Mouse (Mus musculus) ES-E14 (cell line): ENCODE data around the gene Got1. TPM values are rescaled to one million over a fixed set of nuclear protein-coding genes. Genes with fewer than 3 reads are reported as not detected.

ENCODE experiments used
- DNase-seq: peaks from one replicate; pipeline ENCODE4 v3.0.0-alpha.2; 2013; ENCODE audit warnings: low read depth, low spot score
- H3K27ac ChIP-seq: 2 replicates; pipeline ENCODE4 v1.5.1; 2012; ENCODE audit warnings: low read depth, mild to moderate bottlenecking, low read length, moderate library complexity, mixed read lengths; ENCODE audit not compliant: poor library complexity, insufficient read depth, severe bottlenecking
- H3K36me3 ChIP-seq: 2 replicates; pipeline ENCODE4 v1.6.1; 2012; ENCODE audit warnings: mild to moderate bottlenecking, low read length, moderate library complexity, mixed read lengths; ENCODE audit not compliant: control insufficient read depth, poor library complexity, insufficient read depth, severe bottlenecking
- H3K4me1 ChIP-seq, 2 experiments: fragments of 150-350 bp in 1 of 2; sonication (generic) in 1 of 2; 2 replicates each; pipeline ENCODE4 v1.6.1; 2012; ENCODE audit warnings: low read length in 2 of 2, mild to moderate bottlenecking in 1 of 2, mixed read lengths in 1 of 2; ENCODE audit not compliant: control insufficient read depth in 2 of 2, insufficient read depth in 2 of 2, poor library complexity in 1 of 2
- H3K4me3 ChIP-seq, 2 experiments: fragments of 150-350 bp in 1 of 2; sonication (generic) in 1 of 2; 2 replicates each; pipeline ENCODE4 v1.5.1; 2012; ENCODE audit warnings: low read length in 2 of 2, low read depth in 1 of 2, mild to moderate bottlenecking in 1 of 2, mixed read lengths in 1 of 2; ENCODE audit not compliant: insufficient read depth in 1 of 2, poor library complexity in 1 of 2, severe bottlenecking in 1 of 2
- H3K9ac ChIP-seq: 2 replicates; pipeline ENCODE4 v1.6.1; 2012; ENCODE audit warnings: low read depth, mild to moderate bottlenecking, low read length, mixed read lengths; ENCODE audit not compliant: poor library complexity, insufficient read depth, severe bottlenecking
- H3K9me3 ChIP-seq: fragments of 150-350 bp; sonication (generic); 2 replicates; pipeline ENCODE4 v1.6.1; 2012; ENCODE audit warnings: low read depth, mild to moderate bottlenecking, low read length; ENCODE audit not compliant: control insufficient read depth, insufficient read depth
- CHD2 ChIP-seq: IDR thresholded peaks from 2 replicates; pipeline ENCODE4 v1.6.1; 2014; ENCODE audit warnings: mild to moderate bottlenecking, low read depth, low read length, inconsistent platforms
- HCFC1 ChIP-seq: IDR thresholded peaks from 2 replicates; pipeline ENCODE4 v1.6.1; 2012; ENCODE audit warnings: low read length, inconsistent platforms, borderline replicate concordance; ENCODE audit not compliant: insufficient read depth
- MAFK ChIP-seq: IDR thresholded peaks from 2 replicates; pipeline ENCODE4 v1.6.1; 2014; ENCODE audit warnings: mild to moderate bottlenecking, low read depth, low read length, inconsistent platforms; ENCODE audit not compliant: insufficient read depth
- ZC3H11A ChIP-seq: IDR thresholded peaks from 2 replicates; pipeline ENCODE4 v1.6.1; 2012; ENCODE audit warnings: low read depth, mild to moderate bottlenecking, inconsistent platforms, low read length, borderline replicate concordance
- ZNF384 ChIP-seq: IDR thresholded peaks from 2 replicates; pipeline ENCODE4 v1.6.1; 2012; ENCODE audit warnings: low read depth, low read length, inconsistent platforms
- in situ Hi-C, 2 experiments: fragments of 600-800 bp; cut with MboI; formaldehyde crosslinking; loops; one replicate each; pipeline ENCODE4 v1.15.1; 2025; ENCODE audit warnings: low sequenced_read_pairs in 2 of 2, inconsistent platforms in 1 of 2; ENCODE audit not compliant: unreplicated experiment in 2 of 2
- total RNA-seq: library from RNA; depleted of rRNA; stranded (reverse); fragments of 300-350 nt; gene quantifications from 2 replicates; pipeline ENCODE4 v1.2.3, GENCODE M21; 2012

The Got1 gene
- total RNA-seq, 1 experiment, result 81.8 TPM

DNA sequence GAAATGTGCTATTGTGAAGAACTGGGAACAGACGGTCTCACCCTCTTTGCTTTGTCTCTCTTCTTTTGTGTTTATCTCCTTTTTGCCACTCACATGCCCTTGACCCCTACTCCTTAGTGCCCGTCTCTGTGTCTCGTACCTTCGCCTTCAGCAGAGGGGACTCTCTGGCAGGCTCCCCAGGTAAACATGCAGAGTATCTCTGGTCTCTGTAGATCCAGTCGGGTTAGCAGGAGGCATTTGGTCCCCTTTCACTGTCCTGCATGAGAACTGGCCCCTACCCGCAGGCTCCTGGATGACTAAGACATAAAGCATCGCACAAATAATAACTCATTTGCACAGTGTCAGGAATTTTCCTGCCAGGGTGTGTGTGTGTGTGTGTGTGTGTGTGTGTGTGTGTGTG lies 48.3 kb downstream of the Got1 start:
- no peak overlapping the region for H3K27ac ChIP-seq
- no peak for DNase-seq
- no peak overlapping the region for H3K4me3 ChIP-seq
- H3K36me3 ChIP-seq, result no peaks in the 10 kb centered on the region
- in situ Hi-C loops, result no loop called here
- TF ChIP-seq ZC3H11A, result no peak
- no peak for TF ChIP-seq CHD2
- TF ChIP-seq HCFC1, result no peak
- TF ChIP-seq ZNF384, result no peak
- no peak for TF ChIP-seq MAFK
- H3K4me1 ChIP-seq, result peaks cover 0 to 3% of the 10 kb centered on the region in 2 experiments; a peak in 1 of 4 replicates
- H3K9ac ChIP-seq, result no peak overlapping the region
- no peaks in the 10 kb centered on the region for H3K9me3 ChIP-seq

DNA sequence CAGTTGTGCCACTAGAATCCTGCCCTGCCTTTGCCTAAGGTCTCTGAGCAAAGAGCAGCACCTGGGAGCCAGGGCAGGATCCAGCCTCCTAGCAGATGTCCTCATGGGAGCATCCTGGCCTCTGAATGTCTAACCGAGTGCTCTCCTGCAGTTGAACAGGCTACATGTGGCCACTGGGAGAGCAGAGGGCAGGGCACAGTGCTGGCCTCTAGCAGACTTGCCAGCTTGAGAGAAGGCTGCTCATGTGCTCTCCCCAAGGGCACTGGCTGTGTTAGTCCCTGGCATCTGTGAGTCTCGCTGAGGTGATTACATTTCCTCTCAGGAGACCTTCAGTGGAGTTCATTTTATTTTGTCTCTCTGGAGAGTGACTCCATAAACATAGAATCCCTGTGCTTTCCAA lies 48.8 kb downstream of the Got1 start:
- Histone ChIP-seq H3K36me3 (no peaks in the 10 kb centered on the region), H3K4me3 (no peak overlapping the region), H3K27ac (no peak overlapping the region), H3K4me1 (peaks cover 0 to 3% of the 10 kb centered on the region in 2 experiments; a peak in 1 of 4 replicates), H3K9me3 (no peaks in the 10 kb centered on the region), H3K9ac (no peak overlapping the region)
- TF ChIP-seq ZC3H11A (no peak), CHD2 (no peak)
- no peak for DNase-seq
- in situ Hi-C loops, result no loop called here

DNA sequence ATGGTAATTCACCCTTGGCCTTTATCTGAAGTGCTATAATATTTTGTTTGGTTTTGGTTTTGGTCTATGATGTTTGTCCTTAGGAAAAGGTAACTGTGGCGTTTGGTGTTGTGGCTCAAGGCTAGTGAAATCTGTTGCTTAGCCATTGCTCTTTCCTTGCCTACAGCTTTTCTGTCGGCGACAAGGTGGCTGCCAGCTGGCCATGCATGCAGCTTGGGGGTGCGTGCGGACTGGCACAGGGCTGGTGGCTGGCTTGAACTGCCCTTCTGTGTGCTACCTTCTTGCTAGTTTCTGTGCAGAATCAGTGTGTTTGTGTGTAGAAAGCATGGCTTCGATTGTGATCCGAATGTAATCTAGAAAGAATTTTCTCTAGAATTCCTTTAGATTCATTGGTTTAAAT lies 51.6 kb downstream of the Got1 start:
- Histone ChIP-seq H3K4me1 (peaks cover 6 to 9% of the 10 kb centered on the region in 2 experiments; a peak in 3 of 4 replicates), H3K27ac (peak overlapping the region; percentile 60)
- TF ChIP-seq ZNF384, result no peak
- no peak for TF ChIP-seq HCFC1
- no peak for TF ChIP-seq CHD2
- TF ChIP-seq ZC3H11A, result no peak
- TF ChIP-seq MAFK, result no peak

DNA sequence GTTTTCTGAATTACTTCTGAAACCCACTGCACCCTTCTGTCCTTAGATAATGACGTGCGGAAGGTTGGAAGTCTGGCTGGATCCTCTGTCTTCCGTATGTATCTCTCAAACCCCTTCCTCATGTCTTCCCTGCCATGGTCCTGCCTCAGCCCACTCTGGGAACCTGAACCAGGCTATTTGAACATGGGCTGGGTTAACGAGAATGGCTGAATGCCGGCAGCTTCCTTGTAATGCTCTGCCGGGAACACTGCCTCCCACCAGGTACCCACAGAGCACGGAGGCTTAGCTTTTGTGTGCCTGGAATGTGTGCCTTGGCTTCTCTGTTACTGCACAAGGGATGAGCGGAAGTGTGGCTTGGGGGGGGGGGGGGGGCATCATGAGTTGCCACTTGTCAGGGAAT lies 52.1 kb downstream of the Got1 start:
- Histone ChIP-seq H3K9ac (no peak overlapping the region), H3K4me3 (peak overlapping the region in 1 of 2 experiments; percentile 20; a peak in 1 of 4 replicates), H3K4me1 (peaks cover 6 to 9% of the 10 kb centered on the region in 2 experiments; a peak in 3 of 4 replicates), H3K27ac (no peak overlapping the region; the same call in 1 of the 2 replicates), H3K36me3 (no peaks in the 10 kb centered on the region), H3K9me3 (no peaks in the 10 kb centered on the region)
- in situ Hi-C loops, result no loop called here
- DNase-seq, result peak; percentile 39
- TF ChIP-seq HCFC1, result no peak
- no peak for TF ChIP-seq CHD2
- TF ChIP-seq ZC3H11A, result no peak
- no peak for TF ChIP-seq MAFK
- no peak for TF ChIP-seq ZNF384

More for the DNA sequence above, 51.6 kb downstream of the Got1 start:
- no peak for DNase-seq
- no peaks in the 10 kb centered on the region for H3K36me3 ChIP-seq
- no peaks in the 10 kb centered on the region for H3K9me3 ChIP-seq
- H3K4me3 ChIP-seq, result peak overlapping the region in 1 of 2 experiments; percentile 22; a peak in 2 of 4 replicates
- in situ Hi-C loops, result no loop called here
- peak overlapping the region; percentile 50; the same call in 1 of the 2 replicates for H3K9ac ChIP-seq

DNA sequence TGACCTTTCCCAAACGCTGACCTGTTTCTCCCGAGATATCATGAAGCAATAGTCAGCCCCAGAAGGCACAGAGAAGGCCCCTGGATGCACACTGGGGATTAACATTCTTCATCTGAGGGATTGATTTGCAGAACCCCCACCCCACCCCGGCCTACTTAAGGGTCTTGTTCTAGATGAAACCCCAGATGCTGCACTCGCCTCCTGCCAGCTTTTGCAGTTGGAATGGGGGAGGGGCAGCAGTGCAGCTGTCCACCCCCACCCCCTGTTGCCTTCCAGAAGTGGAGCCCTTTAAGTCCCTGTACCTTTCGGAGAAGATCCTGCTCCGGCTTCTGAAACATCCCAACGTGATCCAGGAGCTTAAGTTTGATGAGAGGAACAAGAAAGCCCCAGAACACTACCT lies 55.1 kb downstream of the Got1 start:
- H3K36me3 ChIP-seq, result no peaks in the 10 kb centered on the region
- H3K9me3 ChIP-seq, result no peaks in the 10 kb centered on the region
- no peak overlapping the region for H3K9ac ChIP-seq
- DNase-seq, result no peak
- H3K27ac ChIP-seq, result no peak overlapping the region
- TF ChIP-seq ZC3H11A (no peak), CHD2 (no peak), MAFK (no peak), HCFC1 (no peak), ZNF384 (no peak)
- peaks cover 6 to 9% of the 10 kb centered on the region in 2 experiments; a peak in 3 of 4 replicates for H3K4me1 ChIP-seq
- in situ Hi-C loops, result no loop called here
- no peak overlapping the region for H3K4me3 ChIP-seq
